Mouse (Mus musculus): ENCODE data around the gene Epha8.

Gene Epha8

DNA sequence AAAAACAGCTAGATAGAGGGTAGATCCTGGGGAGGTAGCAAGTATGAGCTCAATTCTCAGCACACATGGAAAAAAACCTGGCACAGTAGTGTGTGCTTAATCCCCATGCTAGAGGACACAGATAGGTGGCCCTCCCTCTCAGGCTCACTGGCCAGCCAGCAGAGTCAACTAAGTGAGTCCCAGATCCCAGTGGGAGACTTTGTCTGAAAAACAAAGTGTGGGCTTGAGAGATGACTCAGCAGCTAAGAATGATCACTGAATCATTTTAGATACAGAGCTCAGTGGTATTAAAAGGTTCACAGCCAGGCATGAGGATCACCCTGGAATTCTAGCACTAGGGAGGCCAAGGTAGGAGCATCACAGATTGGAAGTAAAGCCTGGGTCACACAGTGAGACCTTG is 48.8 kb downstream of the Epha8 start:
- no peak for DNase-seq (ENCODE audit: low read depth in 1 of 2, low spot score in 2 of 2)

DNA sequence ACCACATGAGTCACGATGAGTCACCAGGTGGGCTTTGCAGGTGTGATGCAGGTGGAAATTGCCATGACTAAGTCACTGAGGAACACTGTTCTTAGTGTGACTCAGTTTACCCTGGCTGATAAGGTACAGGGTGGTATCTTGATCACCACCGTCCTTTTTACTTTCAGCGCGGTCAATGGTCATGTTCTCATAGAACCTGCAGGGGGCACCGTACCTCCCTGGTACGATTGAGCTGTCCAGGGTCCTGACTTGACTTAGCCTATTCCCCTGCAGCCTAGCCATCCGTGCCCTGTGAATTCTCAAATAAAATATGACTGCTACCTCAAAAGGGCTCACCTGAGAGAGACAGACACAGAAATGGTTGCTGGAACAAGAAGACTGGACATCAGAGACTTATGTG is 49.6 kb downstream of the Epha8 start:
- DNase-seq (ENCODE audit: low read depth in 1 of 2, low spot score in 2 of 2): no peak

DNA sequence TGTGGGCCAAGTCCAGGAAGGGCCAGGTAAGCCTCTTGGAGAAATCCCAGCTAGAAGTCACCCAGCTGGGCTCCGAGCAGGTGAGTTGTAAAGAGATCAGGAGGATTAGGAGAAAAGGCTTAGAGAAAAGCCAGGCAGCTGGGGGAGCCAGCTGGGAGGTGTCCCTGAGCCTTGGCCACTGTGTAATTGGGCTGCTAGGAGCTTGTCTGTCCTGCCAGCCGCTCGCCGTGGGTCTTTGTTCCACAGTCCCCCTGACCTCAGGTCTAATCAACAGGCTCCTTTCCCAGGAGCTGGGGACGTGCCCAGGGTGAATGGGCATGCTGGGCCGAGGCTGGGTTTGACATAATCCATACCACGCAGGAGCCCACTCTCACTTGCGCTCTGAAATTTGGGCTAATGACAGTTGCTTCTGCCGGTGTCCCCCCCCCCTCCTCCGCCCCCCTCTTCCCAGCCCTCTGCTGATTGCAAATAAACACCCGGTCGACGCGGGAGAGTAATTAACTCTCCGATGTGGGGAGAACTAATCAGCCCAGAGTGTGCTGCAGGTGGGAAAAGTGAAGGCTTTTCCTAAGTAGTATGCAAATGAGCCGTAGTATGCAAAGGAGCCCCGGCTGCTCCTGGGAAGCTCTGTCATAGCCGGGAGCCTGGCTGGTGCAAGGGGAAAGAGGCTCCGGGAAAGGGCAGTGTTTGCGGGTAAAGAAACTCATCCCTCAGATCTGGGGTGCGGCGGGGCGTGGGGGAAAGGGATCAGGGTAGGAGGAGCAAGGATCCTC is 51.7 kb downstream of the Epha8 start:
- no peak for DNase-seq (ENCODE audit: low read depth in 1 of 2, low spot score in 2 of 2)

GRCm38 (mm10) chr4:136899154-136899553 is 57.5 kb downstream of the Epha8 start:
- no peak for DNase-seq (ENCODE audit: low read depth in 1 of 2, low spot score in 2 of 2)

DNA sequence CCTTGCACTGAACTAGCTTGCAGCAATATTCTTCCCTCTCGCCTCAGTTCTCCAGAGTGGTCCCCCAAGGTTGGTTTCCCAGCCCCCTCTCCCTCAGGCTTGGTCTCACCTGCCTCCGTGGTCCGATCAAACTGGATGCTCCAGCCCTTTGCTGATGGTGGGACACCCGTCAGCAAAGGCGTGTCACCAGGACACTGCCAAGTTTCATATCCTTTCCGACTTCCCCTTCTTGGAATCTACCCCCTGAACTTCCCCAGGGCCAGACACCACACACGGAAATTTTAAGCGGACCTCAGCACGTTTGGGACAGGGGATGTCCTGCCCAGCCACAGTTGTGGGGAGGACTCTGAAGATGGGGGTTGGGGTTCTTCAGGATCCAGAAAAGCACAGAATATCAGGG is 58.0 kb downstream of the Epha8 start, which contains the start of gene C1qa:
Gene C1qa (minus strand): TSS at position 167 of the 400 bp plus-strand sequence.
- no peak for DNase-seq (ENCODE audit: low read depth in 1 of 2, low spot score in 2 of 2)

GRCm38 (mm10) chr4:136898084-136898598 is 58.5 kb downstream of the Epha8 start:
- no peak for DNase-seq (ENCODE audit: low read depth in 1 of 2, low spot score in 2 of 2)

GRCm38 (mm10) chr4:136896461-136896860 is 60.2 kb downstream of the Epha8 start:
- DNase-seq (ENCODE audit: low read depth in 1 of 2, low spot score in 2 of 2): no peak

DNA sequence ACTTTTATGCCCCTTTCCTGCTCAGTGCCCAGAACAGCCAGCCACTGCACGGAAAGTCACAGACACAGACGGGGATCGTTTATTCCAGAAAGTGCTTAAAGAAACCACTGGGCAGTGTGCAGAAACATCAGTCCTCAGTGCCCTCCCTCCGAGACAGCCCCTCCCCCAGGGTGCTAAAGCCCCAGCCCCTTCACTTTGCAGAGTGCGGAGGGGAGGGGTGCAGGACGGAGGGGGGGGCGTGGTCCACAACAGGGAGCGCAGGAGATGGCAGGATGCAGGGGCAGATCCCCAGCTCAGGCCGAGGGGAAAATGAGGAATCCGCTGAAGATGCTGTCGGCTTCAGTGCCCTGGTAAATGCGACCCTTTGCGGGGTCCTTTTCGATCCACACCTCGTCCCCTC is 60.8 kb downstream of the Epha8 start:
- DNase-seq (ENCODE audit: low read depth in 1 of 2, low spot score in 2 of 2): no peak

DNA sequence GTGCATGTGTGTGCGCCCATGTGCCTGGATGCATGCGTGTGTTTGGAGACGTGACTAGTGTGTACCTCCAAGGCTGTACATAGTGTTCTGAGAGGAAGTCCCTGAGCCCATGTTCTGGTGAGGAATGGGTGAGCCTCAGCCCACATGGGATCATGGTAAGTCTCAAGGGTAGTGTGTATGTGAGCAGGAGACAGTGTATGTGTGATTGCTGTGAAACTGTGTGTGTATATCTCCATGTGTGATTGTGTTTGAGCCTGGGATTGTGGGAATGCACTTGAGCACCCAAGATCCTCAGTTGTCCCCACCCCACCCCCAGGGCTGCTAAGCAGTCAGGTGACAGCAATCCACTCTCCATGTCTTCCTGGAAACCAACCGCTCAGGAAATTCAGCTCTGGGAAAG is 61.8 kb downstream of the Epha8 start:
- DNase-seq (ENCODE audit: low read depth in 1 of 2, low spot score in 2 of 2): no peak

DNA sequence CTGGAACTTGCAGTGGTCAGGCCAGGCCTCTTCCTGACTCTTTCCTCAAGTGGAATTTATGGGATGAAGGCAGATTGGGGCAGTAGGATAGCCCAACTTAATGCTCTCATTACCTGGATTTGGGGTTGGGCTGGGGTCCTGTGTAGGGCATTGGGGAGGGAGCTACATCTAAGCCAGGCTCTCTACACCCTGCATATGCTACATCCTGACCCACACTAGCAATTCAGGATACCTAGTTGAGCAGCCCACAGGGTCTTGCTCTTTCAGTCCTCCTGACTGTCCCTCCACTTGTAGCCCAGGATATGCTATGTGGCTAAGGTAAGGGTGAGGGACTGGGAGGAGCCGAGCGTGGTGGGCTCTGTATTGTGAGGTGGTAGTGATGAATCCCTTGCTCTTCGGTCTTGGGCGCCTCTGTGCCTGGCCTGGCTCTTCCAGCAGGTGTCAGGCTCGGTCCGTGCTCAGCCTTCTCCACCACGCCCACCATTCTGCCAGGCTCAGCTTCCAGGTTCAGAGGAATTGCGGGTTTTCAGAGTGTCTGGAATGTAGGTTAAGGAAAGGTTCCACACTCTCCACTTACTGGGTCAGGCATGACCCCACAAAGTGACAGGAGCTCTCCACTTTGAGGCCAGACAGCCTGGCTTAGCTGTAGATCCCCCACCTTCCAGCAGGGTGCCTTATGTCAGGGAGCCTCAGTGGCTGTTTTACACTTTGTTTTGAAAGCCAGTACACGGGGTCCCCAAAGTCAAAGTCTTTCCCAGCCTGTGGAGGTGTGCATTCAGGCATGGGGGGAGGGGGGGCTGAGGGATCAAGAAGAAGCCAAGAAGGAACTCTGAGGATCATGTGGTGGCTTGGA is 62.7 kb downstream of the Epha8 start:
- no peak for DNase-seq (ENCODE audit: low read depth in 1 of 2, low spot score in 2 of 2)

GRCm38 (mm10) chr4:136892811-136893210 is 63.8 kb downstream of the Epha8 start, which contains the start of gene C1qc:
C1qc (minus strand) TSS chr4:136893065.
- no peak for DNase-seq (ENCODE audit: low read depth in 1 of 2, low spot score in 2 of 2)

- DNase-seq (ENCODE audit: low read depth in 1 of 2, low spot score in 2 of 2): no peak
Observed at GRCm38 (mm10) chr4:136892371-136892770, 64.2 kb downstream of the Epha8 start.

- DNase-seq (ENCODE audit: low read depth in 1 of 2, low spot score in 2 of 2): no peak
Observed at GRCm38 (mm10) chr4:136891115-136891514, 65.5 kb downstream of the Epha8 start.

DNA sequence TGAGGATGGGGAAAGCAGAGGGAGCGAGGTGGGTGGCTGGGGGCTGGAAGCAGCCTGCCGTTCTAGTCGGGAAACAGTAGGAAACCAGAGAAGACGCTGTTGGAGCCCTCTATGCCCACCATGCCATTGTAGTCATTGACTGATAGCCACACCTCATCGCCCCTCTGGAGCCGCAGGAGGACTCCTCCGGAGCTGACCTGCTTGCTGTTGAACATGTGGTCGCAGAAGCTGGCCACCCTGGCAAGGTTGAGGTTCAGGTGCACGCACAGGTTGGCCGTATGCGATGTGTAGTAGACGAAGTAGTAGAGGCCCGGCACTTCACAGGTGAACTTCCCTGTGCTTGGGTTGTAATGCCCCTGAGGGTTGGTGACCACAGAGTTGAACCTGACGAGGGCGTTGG is 66.6 kb downstream of the Epha8 start:
- no peak for DNase-seq (ENCODE audit: low read depth in 1 of 2, low spot score in 2 of 2)

DNA sequence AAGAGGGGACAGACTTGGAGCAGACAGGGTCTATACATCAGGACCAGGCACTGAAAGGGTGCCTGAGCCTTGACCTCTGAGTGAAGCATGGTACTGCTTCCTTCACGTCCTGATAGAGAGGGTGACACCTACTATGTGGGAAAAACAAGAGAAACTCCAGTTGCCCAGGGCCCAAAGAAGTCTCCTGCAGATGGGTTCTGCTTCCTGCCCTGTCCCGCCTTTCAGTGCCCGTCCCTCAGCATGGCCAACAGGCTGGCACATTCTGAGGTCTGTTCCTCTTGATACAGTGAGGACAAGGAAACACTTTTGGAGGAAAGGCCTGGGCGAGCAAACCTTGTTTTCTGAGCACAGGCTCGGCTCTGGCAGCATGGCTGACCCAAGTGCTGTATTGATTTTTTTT is 68.9 kb downstream of the Epha8 start:
- DNase-seq (ENCODE audit: low read depth in 1 of 2, low spot score in 2 of 2): no peak

- no peak for DNase-seq (ENCODE audit: low read depth in 1 of 2, low spot score in 2 of 2)
Observed at GRCm38 (mm10) chr4:136886101-136886500, 70.5 kb downstream of the Epha8 start, which contains the start of gene C1qb. C1qb (minus strand) TSS chr4:136886187.
